Mouse (Mus musculus): Measurements from ENCODE around the gene Phactr1. TPM values are rescaled to one million over a fixed set of nuclear protein-coding genes. Genes with fewer than 3 reads are reported as not detected.

Gene Phactr1
- polyA plus RNA-seq, 1 experiment from 2014 or later, result 0.39 TPM

DNA sequence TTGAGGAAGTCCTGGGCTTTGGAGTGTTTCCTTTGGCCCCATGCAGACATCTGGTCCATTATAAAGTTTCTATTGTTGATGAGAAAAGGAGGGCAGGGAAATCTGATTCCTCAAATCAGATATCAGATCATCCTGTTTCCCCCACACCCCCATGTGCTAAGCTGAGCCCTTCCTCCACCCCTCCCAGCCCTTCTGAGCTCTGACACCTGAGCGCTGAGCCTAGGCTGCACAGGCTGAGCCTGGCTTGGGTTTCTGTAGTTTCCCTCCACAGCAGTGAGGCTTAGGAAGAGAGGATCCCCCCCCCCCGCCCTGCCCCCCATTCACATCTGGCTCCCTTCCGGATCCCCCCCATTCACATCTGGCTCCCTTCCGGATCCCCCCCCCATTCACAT is 444.3 kb downstream of the Phactr1 start:
- Histone ChIP-seq H3K9ac (no peak overlapping the region), H3K4me2 (no peak overlapping the region), H3K4me1 (no peaks in the 10 kb centered on the region), H3K36me3 (no peaks in the 10 kb centered on the region), H3K27ac (no peak overlapping the region), H3K27me3 (replicated peaks) (peaks cover 6% of the 10 kb centered on the region), H3K4me3 (no peak overlapping the region), H3K9me3 (replicated peaks) (no peaks in the 10 kb centered on the region)
- 29% methylated on average over 4 of the region's 4 CpGs for WGBS (ENCODE audit: insufficient replicate concordance)
- no peak for ATAC-seq

DNA sequence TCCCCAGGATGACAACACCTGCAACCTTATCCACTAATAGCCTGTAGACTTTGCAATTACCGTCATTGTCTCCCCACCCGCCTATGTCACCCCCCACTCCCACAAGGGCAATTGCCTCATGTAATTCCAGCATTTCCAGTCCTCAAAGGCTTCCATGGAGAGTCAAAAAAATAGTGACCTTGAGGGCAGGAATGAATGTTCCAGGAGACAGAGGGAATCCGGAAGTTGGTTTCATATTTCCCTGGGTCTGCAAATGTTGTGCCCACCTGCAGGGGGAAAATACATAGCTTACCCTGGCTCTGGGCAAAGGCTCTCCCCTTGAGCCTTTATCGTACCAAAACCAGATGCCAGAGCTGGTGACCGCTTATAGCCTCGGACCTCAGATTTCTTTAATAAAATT is 449.7 kb downstream of the Phactr1 start:
- 69% methylated on average over 6 of the region's 6 CpGs for WGBS (ENCODE audit: insufficient replicate concordance)
- Histone ChIP-seq H3K36me3 (no peaks in the 10 kb centered on the region), H3K27ac (no peak overlapping the region), H3K4me2 (no peak overlapping the region), H3K27me3 (replicated peaks) (no peaks in the 10 kb centered on the region; the same call in 1 of the 2 replicates), H3K9me3 (replicated peaks) (no peaks in the 10 kb centered on the region), H3K4me3 (no peak overlapping the region), H3K4me1 (no peaks in the 10 kb centered on the region), H3K9ac (no peak overlapping the region)
- no peak for ATAC-seq

DNA sequence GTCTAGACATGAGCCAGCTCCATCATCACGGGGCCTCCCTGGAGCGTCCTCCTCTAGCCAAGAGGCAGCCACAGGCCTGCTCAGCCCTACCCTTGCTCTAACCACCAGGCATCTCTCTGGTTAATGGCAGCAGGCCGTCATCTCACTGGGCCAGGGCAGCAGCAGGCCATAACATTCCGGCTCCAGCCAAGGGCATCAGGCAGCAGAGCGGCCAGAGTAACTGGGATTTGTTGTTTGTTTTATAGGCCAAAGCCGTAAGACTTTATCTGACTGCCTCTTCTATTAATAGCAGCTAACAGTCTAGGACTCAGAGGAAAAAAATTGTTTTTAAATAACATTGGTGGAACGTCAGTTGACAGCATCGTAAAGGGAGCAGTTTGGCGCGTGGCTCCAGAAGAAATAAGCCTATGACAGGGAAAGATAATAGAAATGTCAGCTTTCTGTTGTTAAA is 451.3 kb downstream of the Phactr1 start:
- no peaks in the 10 kb centered on the region for H3K4me1 ChIP-seq
- H3K4me3 ChIP-seq, result no peak overlapping the region
- 63% methylated on average over 10 of the region's 10 CpGs for WGBS (ENCODE audit: insufficient replicate concordance)
- no peaks in the 10 kb centered on the region; the same call in 1 of the 2 replicates for H3K27me3 ChIP-seq (replicated peaks)
- no peaks in the 10 kb centered on the region for H3K36me3 ChIP-seq
- H3K9ac ChIP-seq, result no peak overlapping the region
- no peak for ATAC-seq
- no peak overlapping the region for H3K4me2 ChIP-seq
- no peaks in the 10 kb centered on the region for H3K9me3 ChIP-seq (replicated peaks)
- no peak overlapping the region for H3K27ac ChIP-seq

DNA sequence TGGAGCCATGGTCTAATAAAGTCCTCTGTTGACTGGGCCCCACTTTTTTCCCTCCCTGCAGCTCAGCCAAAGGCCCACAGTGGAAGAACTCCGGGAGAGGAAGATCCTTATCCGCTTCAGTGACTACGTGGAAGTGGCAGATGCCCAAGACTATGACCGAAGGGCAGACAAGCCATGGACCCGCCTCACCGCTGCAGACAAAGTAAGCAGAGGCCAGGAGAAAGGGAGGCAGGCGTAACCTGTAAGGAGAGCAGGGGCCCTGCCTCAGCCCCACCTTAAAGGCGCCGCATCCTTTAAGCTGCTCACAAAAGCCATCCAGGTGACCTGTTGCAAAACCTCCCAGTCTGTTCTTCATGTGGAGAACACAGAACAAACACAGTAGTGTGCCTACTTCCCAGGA is 452.4 kb downstream of the Phactr1 start:
- Histone ChIP-seq H3K36me3 (no peaks in the 10 kb centered on the region), H3K9ac (no peak overlapping the region), H3K4me2 (no peak overlapping the region), H3K4me3 (no peak overlapping the region), H3K9me3 (replicated peaks) (no peaks in the 10 kb centered on the region), H3K27ac (no peak overlapping the region), H3K27me3 (replicated peaks) (no peaks in the 10 kb centered on the region), H3K4me1 (no peaks in the 10 kb centered on the region)
- WGBS (ENCODE audit: insufficient replicate concordance), result 68% methylated on average over 9 of the region's 9 CpGs
- no peak for ATAC-seq

DNA sequence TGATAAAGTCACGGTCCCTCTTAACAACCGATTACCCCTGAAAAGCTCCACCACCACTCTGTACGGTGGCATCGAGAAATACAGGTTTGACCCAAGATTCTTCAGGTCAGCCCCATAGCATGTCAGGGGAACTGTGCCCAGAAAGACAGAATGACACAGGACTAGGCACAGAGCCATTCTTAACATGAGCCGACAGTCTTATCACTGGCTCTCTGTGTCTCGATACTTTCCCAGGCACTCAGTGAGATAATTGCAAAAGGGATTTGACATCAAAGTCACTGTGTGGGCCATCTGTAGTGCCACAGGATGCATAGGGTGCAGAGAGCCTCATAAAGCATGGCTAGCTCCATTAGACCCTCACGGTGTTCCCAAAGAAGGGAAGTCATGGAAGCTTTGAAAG is 453.0 kb downstream of the Phactr1 start:
- WGBS (ENCODE audit: insufficient replicate concordance), result 62% methylated on average over 7 of the region's 7 CpGs
- H3K9ac ChIP-seq, result no peak overlapping the region
- no peaks in the 10 kb centered on the region for H3K9me3 ChIP-seq (replicated peaks)
- no peaks in the 10 kb centered on the region for H3K4me1 ChIP-seq
- no peak overlapping the region for H3K4me3 ChIP-seq
- H3K27ac ChIP-seq, result no peak overlapping the region
- no peak overlapping the region for H3K4me2 ChIP-seq
- no peak for ATAC-seq
- H3K36me3 ChIP-seq, result no peaks in the 10 kb centered on the region
- H3K27me3 ChIP-seq (replicated peaks), result no peaks in the 10 kb centered on the region

DNA sequence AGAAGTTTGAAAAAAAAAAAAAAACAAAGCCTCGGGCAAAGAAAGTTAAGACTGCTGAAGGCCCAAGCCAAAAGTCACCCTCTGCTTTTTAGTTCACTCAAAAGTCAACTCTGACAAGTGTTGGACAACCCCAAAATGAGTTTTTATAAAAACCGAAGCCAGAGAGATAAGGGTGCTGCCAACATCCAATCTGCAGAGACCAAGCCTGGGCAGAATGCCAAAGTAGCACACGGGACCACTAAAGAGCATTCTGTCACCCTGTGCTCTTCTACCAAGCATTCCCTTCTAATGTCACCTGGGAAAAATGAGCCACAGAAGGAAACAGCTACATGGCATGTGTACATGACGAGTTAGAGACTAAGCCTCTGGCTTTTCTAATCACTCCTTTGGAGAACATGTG is 454.0 kb downstream of the Phactr1 start:
- Histone ChIP-seq H3K4me2 (no peak overlapping the region), H3K9me3 (replicated peaks) (no peaks in the 10 kb centered on the region), H3K27ac (no peak overlapping the region), H3K27me3 (replicated peaks) (no peaks in the 10 kb centered on the region), H3K4me3 (no peak overlapping the region), H3K4me1 (no peaks in the 10 kb centered on the region), H3K36me3 (no peaks in the 10 kb centered on the region), H3K9ac (no peak overlapping the region)
- 58% methylated on average over 4 of the region's 4 CpGs for WGBS (ENCODE audit: insufficient replicate concordance)
- ATAC-seq, result no peak

DNA sequence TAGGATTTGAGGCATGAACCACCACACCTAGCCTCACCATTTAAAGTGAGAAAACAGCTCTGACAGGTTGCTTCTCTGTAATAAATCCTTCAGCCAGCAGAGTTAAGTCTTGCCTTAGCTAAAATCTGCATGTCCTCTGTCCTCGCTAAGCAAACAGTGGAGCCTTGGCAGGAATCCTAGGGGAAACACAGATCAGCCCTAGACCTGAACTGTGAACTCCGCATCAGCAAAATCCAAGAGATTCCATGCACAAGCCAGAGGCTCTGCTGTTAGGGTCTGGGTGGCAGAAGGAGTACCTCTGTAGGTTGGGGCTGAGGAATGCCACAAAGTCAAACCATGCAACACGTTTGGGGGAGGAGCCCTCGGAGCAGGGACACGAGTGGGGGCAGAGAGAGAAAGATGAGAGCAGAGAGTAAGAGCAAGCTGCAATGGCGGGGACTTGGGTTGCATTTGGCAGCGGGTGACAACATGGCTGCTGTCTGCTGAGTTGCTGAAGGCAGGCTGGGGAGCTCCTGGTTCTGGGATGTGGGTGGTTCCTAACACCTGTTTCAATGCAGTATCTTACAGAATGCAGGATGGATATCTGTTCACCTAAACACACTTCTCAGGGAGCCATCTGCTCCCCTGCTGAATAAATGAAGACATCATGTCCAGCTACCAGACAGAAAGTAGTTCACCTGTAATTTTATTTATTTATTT is 464.4 kb downstream of the Phactr1 start:
- H3K9ac ChIP-seq, result no peak overlapping the region
- H3K4me1 ChIP-seq, result no peaks in the 10 kb centered on the region
- no peaks in the 10 kb centered on the region for H3K36me3 ChIP-seq
- WGBS (ENCODE audit: insufficient replicate concordance), result 60% methylated on average over 7 of the region's 7 CpGs
- no peak overlapping the region for H3K4me2 ChIP-seq
- no peak overlapping the region for H3K27ac ChIP-seq
- ATAC-seq, result no peak
- no peaks in the 10 kb centered on the region for H3K27me3 ChIP-seq (replicated peaks)
- no peaks in the 10 kb centered on the region for H3K9me3 ChIP-seq (replicated peaks)
- no peak overlapping the region for H3K4me3 ChIP-seq

DNA sequence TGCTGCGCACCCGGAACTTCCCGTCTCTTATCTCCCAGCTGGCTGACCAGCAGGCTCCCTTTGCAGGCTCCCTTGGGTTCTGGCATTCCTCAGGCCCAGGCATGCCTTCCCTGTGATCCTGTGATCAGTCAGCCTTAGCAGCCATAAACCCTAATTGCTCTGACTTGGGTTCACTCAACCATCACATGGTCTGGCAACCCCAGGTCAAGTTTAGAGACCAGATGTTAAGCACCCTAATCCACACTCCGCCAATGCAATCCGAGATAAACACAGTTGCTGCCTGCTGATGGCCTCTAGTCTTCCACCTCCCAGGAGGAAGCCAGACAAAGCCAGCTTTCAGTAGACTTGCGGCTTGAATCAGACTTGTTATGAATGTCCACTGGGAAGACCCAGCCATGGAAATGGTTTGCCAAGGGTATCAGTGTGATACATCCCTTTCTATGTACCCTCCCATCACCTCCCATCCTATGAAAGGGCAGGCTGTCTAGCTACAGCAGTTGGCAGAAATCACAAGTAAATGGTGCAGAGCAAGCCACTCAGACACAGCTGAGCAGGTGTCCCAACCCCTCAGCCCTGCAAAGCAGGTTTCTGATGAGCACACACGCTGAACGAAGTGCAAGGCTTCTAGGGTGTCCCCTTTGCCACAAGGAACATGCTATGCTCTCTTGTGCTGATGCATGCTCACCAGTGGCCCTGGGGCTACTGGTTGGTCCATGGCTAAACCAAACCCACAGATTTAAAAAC is 466.3 kb downstream of the Phactr1 start:
- H3K27ac ChIP-seq, result no peak overlapping the region
- H3K27me3 ChIP-seq (replicated peaks), result no peaks in the 10 kb centered on the region
- no peak overlapping the region for H3K4me3 ChIP-seq
- H3K9me3 ChIP-seq (replicated peaks), result no peaks in the 10 kb centered on the region
- no peak overlapping the region for H3K9ac ChIP-seq
- no peak overlapping the region for H3K4me2 ChIP-seq
- H3K4me1 ChIP-seq, result no peaks in the 10 kb centered on the region
- no peak for ATAC-seq
- WGBS (ENCODE audit: insufficient replicate concordance), result 61% methylated on average over 8 of the region's 8 CpGs
- H3K36me3 ChIP-seq, result no peaks in the 10 kb centered on the region

DNA sequence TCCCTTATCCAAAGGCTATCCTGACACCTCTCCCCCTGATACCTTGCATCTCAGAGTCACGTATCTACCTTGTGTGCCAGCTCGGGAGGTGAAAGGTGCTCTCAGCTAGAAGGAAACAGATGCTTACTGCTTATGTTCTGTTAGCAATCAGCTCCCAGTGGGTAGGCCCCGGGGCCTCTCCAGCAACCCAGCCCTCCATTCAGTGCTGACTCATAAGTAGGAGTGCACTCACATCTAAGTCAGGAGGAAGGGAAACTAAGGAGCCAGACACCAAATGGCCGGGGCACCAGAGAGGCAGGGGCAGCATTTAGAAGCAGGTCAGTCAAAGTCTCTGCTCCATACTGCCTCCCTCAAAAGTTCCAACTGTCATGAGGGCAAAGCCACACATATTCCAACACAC is 468.3 kb downstream of the Phactr1 start:
- no peak overlapping the region for H3K27ac ChIP-seq
- no peak for ATAC-seq

DNA sequence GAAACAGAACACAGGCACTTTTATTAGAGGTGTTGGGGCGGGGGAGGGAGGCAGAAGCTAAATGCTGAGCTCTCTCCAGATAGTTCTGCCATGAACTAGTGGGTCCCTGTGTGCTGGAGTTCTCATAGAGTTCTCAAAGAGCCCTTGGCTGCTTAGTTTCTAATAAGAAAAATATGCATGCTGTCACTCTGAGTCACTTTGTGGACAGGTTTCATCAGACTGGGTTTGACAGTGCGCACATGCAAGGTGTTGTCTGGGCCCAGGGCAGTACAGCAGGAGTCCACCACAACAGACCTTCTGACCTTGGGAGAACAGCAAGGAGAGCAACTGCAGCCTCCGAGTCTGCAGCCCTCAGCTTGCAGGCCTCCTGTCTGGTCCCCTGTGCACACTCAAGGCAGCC is 469.2 kb downstream of the Phactr1 start:
- no peak overlapping the region for H3K9ac ChIP-seq
- H3K4me2 ChIP-seq, result no peak overlapping the region
- ATAC-seq, result no peak
- H3K4me3 ChIP-seq, result no peak overlapping the region
- no peaks in the 10 kb centered on the region for H3K9me3 ChIP-seq (replicated peaks)
- WGBS (ENCODE audit: insufficient replicate concordance), result 66% methylated on average over 3 of the region's 3 CpGs
- H3K36me3 ChIP-seq, result peaks cover 15% of the 10 kb centered on the region; the same call in 1 of the 2 replicates
- H3K27ac ChIP-seq, result no peak overlapping the region
- no peaks in the 10 kb centered on the region for H3K4me1 ChIP-seq
- H3K27me3 ChIP-seq (replicated peaks), result no peaks in the 10 kb centered on the region

More for the DNA sequence above, 468.3 kb downstream of the Phactr1 start:
- H3K9me3 ChIP-seq (replicated peaks), result no peaks in the 10 kb centered on the region
- H3K4me1 ChIP-seq, result no peaks in the 10 kb centered on the region
- no peak overlapping the region for H3K9ac ChIP-seq
- H3K4me3 ChIP-seq, result no peak overlapping the region
- H3K4me2 ChIP-seq, result no peak overlapping the region
- no peaks in the 10 kb centered on the region for H3K27me3 ChIP-seq (replicated peaks)
- 59% methylated on average over 4 of the region's 4 CpGs for WGBS (ENCODE audit: insufficient replicate concordance)
- peaks cover 8% of the 10 kb centered on the region; the same call in 1 of the 2 replicates for H3K36me3 ChIP-seq

DNA sequence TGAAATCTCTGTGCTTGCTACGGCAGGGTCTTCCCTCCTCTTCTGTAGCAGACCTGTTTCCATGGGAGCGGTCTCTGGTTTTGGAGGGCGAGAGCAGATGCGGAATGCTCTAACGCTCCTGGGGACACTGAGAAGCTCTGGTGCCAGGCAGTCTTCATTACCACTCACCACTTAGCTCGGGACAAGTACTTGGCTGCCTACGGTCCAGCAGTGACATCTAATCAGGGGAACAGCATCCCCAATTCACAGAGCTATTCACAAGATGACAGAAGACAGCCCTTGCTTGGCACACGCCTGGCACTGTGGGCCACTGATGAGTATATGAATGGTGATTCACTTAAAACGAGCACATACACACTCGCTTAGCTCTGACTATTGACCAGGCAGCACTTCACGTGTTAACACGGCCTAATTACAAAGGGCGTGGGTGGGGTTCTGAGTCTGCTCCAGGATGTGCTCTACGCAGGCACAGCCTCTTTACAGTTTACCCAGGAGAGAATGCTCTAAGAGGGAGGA is 471.6 kb downstream of the Phactr1 start:
- Histone ChIP-seq H3K9ac (no peak overlapping the region), H3K27ac (no peak overlapping the region), H3K36me3 (peaks cover 19% of the 10 kb centered on the region; the same call in 1 of the 2 replicates), H3K9me3 (replicated peaks) (no peaks in the 10 kb centered on the region), H3K4me2 (no peak overlapping the region), H3K4me1 (no peaks in the 10 kb centered on the region), H3K27me3 (replicated peaks) (no peaks in the 10 kb centered on the region), H3K4me3 (no peak overlapping the region)
- no peak for ATAC-seq
- 85% methylated on average over 14 of the region's 14 CpGs for WGBS (ENCODE audit: insufficient replicate concordance)

DNA sequence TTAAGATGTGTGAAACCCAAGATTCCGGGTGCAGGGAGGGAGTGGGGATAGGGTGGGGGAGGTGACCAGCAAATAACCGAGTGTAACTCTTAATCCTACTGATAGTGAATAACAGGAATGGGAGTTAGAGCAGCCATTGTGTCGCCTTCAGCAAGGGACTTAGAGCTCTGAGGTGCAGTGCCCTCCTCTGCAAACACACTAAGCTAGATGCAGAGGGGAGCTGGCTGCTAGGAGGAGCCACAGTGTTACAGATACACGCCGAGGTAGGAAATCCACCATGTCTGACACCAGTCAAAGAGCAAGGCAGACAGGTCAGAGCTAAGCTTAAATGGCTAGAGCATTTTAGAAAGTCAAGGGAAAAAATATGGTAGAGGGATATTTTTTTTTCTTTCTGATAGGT is 476.9 kb downstream of the Phactr1 start:
- Histone ChIP-seq H3K4me1 (no peaks in the 10 kb centered on the region), H3K27me3 (replicated peaks) (no peaks in the 10 kb centered on the region), H3K36me3 (peaks cover 25% of the 10 kb centered on the region), H3K4me2 (no peak overlapping the region), H3K9ac (no peak overlapping the region), H3K9me3 (replicated peaks) (no peaks in the 10 kb centered on the region), H3K27ac (no peak overlapping the region), H3K4me3 (no peak overlapping the region)
- ATAC-seq, result no peak
- WGBS (ENCODE audit: insufficient replicate concordance), result 59% methylated on average over 5 of the region's 5 CpGs

Data from liver, embryonic 12.5 days (tissue).